Mouse (Mus musculus) heart, embryonic 14.5 days (tissue): ENCODE results near the gene Srgn. TPM values are rescaled to one million over a fixed set of nuclear protein-coding genes. Genes with fewer than 3 reads are reported as not detected.
A peak's percentile ranks its signal among the peaks of the same experiment; 100 is the strongest.

Experiments
- ATAC-seq: fragments of 200-750 bp; cut with Nextera tagmentation; 2 replicates; pipeline ENCODE4 v1.8.0; 2017; ENCODE audit warnings: low read depth, moderate TSS enrichment; ENCODE audit not compliant: insufficient number of reproducible peaks, insufficient read depth, low FRiP score
- H3K27ac ChIP-seq, 2 experiments: fragments of 200-500 bp in 1 of 2; fragments of 300-500 bp in 1 of 2; sonication (generic) in 1 of 2; replicated peaks in 1 of 2; 2 replicates each; pipeline ENCODE4 v1.5.1; 2012 to 2014; ENCODE audit warnings: low read depth in 2 of 2, low read length in 2 of 2, control low read depth in 1 of 2, mild to moderate bottlenecking in 1 of 2, mixed read lengths in 1 of 2; ENCODE audit not compliant: control insufficient read depth in 1 of 2, insufficient read depth in 1 of 2
- H3K27me3 ChIP-seq: fragments of 300-500 bp; sonication (generic); 2 replicates; pipeline ENCODE4 v1.6.1; 2014; ENCODE audit warnings: mild to moderate bottlenecking, low read length, control low read depth; ENCODE audit not compliant: control insufficient read depth, insufficient read depth
- H3K36me3 ChIP-seq: fragments of 300-500 bp; sonication (generic); 2 replicates; pipeline ENCODE4 v1.6.1; 2014; ENCODE audit warnings: mild to moderate bottlenecking, control low read depth, low read length, mixed read lengths; ENCODE audit not compliant: control insufficient read depth, insufficient read depth
- H3K4me1 ChIP-seq, 2 experiments: fragments of 200-500 bp in 1 of 2; fragments of 300-500 bp in 1 of 2; sonication (generic) in 1 of 2; 2 replicates each; pipeline ENCODE4 v1.6.1; 2012 to 2014; ENCODE audit warnings: low read length in 2 of 2, control low read depth in 1 of 2, mixed read lengths in 1 of 2; ENCODE audit not compliant: control insufficient read depth in 2 of 2, insufficient read depth in 2 of 2
- H3K4me2 ChIP-seq: fragments of 300-500 bp; sonication (generic); 2 replicates; pipeline ENCODE4 v1.6.1; 2014; ENCODE audit warnings: mild to moderate bottlenecking, low read length
- H3K4me3 ChIP-seq, 2 experiments: fragments of 200-500 bp in 1 of 2; fragments of 300-500 bp in 1 of 2; sonication (generic) in 1 of 2; 2 replicates each; pipeline ENCODE4 v1.5.1; 2012 to 2014; ENCODE audit warnings: low read length in 2 of 2, mild to moderate bottlenecking in 2 of 2, control low read depth in 1 of 2, low read depth in 1 of 2, moderate library complexity in 1 of 2; ENCODE audit not compliant: control insufficient read depth in 1 of 2, insufficient read depth in 1 of 2
- H3K9ac ChIP-seq: fragments of 300-500 bp; sonication (generic); 2 replicates; pipeline ENCODE4 v1.6.1; 2014; ENCODE audit warnings: mild to moderate bottlenecking, low read length
- H3K9me3 ChIP-seq: fragments of 300-500 bp; sonication (generic); 2 replicates; pipeline ENCODE4 v1.6.1; 2016; ENCODE audit warnings: low read length, control low read depth; ENCODE audit not compliant: control insufficient read depth
- WGBS: fragments of 180-500 bp; shearing (Covaris S2); extraction: QIAGEN DNeasy Blood & Tissue Kit; methylation state at CpG from one replicate; pipeline ENCODE4 v1.1.7; 2014; 5-methylcytosine and 5-hydroxymethylcytosine counted together
- polyA plus RNA-seq: library from polyadenylated mRNA; unstranded; fragments of >200 nt; fragmentation: Nextera tagmentation; extraction: Ambion mirVana; gene quantifications from 2 replicates; pipeline ENCODE4 v1.2.1, GENCODE M21; 2014

Gene Srgn
- polyA plus RNA-seq, 1 experiment from 2014 or later: 6.8 TPM

DNA sequence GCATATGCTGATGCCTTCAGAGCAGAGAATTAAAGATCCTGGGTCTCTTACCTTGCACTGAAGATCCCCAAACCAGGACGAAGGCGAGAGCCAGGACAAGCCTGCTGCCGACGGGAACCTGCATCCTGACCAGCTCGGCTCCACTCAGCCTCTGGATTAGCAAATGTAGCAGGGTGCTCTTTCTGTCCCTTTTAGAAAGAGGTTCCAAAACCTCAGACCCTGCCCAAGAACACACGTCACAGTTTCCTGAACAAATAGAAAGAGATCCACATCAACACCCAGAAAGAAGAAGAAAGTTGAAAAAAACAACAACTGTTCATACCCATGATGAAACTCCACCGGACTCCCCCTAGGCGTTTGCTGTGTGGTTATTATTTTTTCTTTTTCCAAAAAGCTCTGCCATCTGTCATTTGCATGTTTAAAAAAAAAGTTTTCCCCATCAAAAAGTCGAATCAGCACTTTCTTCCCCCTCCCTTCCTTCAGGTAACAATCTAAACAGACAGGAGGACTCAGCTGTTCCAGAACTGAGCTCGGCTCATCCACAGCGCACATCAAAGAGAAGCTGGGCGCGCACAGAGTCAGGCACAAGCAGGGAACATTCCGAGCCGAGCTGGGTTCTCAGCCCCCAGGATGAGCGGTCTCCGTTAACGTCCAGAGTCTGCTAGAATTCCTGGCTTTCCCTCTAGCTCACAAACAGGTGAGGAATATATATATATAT, 19.5 kb downstream of the Srgn start:
- no peak overlapping the region for H3K27ac ChIP-seq

DNA sequence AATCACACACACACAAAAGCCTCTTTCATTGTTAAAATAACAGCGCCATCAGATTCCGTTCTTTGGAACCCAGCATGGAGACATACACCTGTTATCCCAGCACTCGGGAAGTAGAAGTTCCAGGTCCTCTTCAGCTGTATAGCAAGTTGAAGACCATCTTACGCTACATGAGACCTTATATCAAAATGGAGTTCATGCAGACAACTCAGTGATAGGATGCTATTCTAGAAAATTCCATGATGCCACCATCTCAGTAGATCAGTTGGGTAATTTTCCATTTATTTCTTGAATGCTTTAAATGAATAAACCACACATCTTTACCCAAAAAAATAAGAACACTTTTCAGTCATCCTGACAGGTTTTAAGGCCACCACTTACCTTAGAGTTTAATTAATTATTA, 20.2 kb downstream of the Srgn start:
- ATAC-seq: no peak
- no peak overlapping the region for H3K9ac ChIP-seq
- H3K27ac ChIP-seq: no peak overlapping the region
- 90% methylated on average over 4 of the region's 4 CpGs for WGBS
- no peaks in the 10 kb centered on the region for H3K9me3 ChIP-seq
- no peaks in the 10 kb centered on the region for H3K36me3 ChIP-seq
- H3K4me1 ChIP-seq: peaks cover 4 to 9% of the 10 kb centered on the region in 2 experiments; a peak in 1 of 4 replicates
- H3K27me3 ChIP-seq: peaks cover 15% of the 10 kb centered on the region; the same call in 1 of the 2 replicates
- no peak overlapping the region for H3K4me3 ChIP-seq
- 0 out of 2 replicates have a peak overlapping the region, but pooled peaks have one; percentile 62 for H3K4me2 ChIP-seq

More for the DNA sequence above, 19.5 kb downstream of the Srgn start:
- Histone ChIP-seq H3K27me3 (peaks cover 15% of the 10 kb centered on the region; the same call in 1 of the 2 replicates), H3K9me3 (no peaks in the 10 kb centered on the region), H3K4me3 (peak overlapping the region; percentile 31 to 36), H3K9ac (peak overlapping the region; percentile 22; the same call in 1 of the 2 replicates), H3K4me2 (peak overlapping the region; percentile 62), H3K4me1 (peaks cover 4 to 9% of the 10 kb centered on the region in 2 experiments; a peak in 1 of 4 replicates), H3K36me3 (no peaks in the 10 kb centered on the region)
- ATAC-seq: no peak
- WGBS: 9% methylated on average over 18 of the region's 18 CpGs

DNA sequence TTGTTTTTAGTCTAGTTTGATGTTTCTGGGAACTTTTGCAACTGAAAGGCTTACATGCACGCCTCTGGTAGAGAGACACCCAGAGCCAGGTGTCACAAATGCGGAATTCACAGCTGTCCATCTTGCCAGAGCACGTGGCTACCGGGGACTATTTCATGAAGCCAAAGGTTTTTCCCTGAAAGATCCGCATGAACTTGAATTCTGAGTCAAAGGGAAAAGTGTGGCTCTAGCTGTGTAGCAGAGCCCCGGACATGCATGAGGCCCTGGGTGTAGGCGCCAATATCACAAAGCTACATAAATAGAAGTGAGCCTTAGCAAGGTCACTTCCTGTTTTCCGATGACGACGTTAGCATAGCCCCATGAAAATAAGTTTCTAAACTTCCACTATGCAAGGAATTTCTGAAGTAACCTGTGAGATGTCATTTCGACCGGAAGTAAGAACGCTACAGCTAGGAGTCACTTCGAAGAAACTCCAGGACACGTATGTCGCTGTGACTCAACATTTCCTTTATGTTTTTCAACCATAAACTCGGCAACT, 21.2 kb downstream of the Srgn start:
- peak overlapping the region in 1 of 2 experiments; percentile 30; a peak in 1 of 4 replicates for H3K27ac ChIP-seq
- H3K4me2 ChIP-seq: 0 out of 2 replicates have a peak overlapping the region, but pooled peaks have one; percentile 16
- WGBS: 68% methylated on average over 17 of the region's 17 CpGs
- H3K4me3 ChIP-seq: no peak overlapping the region
- no peak overlapping the region for H3K9ac ChIP-seq
- no peaks in the 10 kb centered on the region for H3K36me3 ChIP-seq
- peaks cover 15% of the 10 kb centered on the region; the same call in 1 of the 2 replicates for H3K27me3 ChIP-seq
- H3K9me3 ChIP-seq: no peaks in the 10 kb centered on the region
- H3K4me1 ChIP-seq: peaks cover 4 to 9% of the 10 kb centered on the region in 2 experiments; a peak in 1 of 4 replicates
- ATAC-seq: no peak

DNA sequence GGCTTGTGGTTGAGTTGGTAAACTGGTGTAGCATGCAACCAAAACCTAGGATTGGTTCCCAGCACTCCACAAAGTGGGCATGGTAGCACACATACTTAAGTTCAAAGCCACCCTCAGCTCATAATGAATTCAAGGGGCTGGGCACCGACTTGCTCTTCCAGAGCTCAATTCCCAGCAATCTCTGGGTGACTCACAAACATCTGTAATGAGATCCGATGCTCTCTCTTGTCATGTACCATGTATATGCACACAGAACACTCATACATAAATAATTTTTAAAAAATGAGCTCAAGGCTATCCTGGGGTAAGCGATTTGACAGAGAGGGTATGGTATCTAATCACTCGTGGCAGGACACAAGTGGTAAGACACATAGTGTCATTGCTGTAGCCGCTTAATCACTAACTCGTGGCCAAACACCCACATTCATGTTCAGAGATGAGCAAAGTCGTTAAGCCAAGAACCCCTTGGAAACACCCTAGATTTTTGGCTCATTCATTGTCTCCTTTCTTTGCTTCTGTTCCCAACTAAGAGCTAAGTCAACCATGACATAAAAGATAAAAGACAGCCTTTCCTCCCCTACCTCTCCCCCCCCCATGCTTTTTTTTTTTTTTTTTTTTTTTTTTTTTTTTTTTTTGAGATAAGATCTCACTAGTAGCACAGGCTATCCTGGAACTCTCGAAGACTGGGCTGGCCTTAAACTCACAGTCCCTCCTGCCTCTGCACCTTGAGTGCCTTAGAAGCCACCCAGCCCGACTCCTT, 21.8 kb downstream of the Srgn start:
- no peak overlapping the region for H3K4me2 ChIP-seq
- no peak overlapping the region for H3K4me3 ChIP-seq
- no peak overlapping the region for H3K9ac ChIP-seq
- H3K9me3 ChIP-seq: no peaks in the 10 kb centered on the region
- ATAC-seq: no peak
- H3K27ac ChIP-seq: no peak overlapping the region
- peaks cover 15% of the 10 kb centered on the region; the same call in 1 of the 2 replicates for H3K27me3 ChIP-seq
- WGBS: 73% methylated on average over 9 of the region's 9 CpGs
- no peaks in the 10 kb centered on the region for H3K36me3 ChIP-seq
- peaks cover 4 to 9% of the 10 kb centered on the region in 2 experiments; a peak in 1 of 4 replicates for H3K4me1 ChIP-seq

DNA sequence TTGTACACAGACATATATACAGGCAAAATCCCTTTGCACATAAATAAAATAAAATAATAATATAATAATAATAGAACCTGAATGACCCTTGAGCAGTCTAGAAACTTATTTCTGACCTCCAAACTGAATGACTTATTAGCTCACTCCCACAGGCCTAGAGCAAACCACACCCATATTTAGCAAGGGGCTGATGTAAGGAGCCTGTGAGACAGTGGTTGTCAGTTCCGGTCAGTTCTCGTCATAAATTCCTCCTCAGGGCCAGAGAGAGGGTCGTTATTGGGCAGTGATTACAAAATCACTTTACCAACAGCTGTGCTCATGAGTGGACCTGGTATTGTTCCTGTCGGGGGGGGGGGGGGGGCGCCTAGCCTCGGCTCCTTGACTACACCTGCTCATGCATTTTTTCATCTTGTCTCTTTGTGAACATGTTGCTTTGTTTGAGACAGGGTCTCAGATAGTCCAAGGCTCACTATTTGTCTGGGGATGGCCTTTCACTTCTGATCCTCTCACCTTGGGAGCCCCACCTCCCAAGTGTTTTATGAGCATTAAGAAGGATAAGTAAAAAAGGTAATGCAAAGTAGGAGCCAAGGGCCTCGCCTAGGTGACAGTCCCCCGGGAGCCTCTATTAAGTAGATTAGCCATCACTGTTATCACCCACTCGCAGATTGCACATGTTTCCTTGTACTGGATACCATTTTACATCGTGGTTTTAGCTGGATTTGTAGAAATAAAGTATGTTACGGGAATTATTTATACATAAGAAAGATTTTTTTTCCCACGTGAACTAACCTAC, 23.2 kb downstream of the Srgn start:
- peaks cover 6 to 9% of the 10 kb centered on the region in 2 experiments; a peak in 1 of 4 replicates for H3K4me1 ChIP-seq
- peaks cover 12% of the 10 kb centered on the region; the same call in 1 of the 2 replicates for H3K27me3 ChIP-seq
- H3K9me3 ChIP-seq: no peaks in the 10 kb centered on the region
- H3K27ac ChIP-seq: no peak overlapping the region
- H3K36me3 ChIP-seq: no peaks in the 10 kb centered on the region
- H3K9ac ChIP-seq: no peak overlapping the region
- H3K4me2 ChIP-seq: no peak overlapping the region
- 73% methylated on average over 12 of the region's 12 CpGs for WGBS
- no peak for ATAC-seq
- no peak overlapping the region for H3K4me3 ChIP-seq

DNA sequence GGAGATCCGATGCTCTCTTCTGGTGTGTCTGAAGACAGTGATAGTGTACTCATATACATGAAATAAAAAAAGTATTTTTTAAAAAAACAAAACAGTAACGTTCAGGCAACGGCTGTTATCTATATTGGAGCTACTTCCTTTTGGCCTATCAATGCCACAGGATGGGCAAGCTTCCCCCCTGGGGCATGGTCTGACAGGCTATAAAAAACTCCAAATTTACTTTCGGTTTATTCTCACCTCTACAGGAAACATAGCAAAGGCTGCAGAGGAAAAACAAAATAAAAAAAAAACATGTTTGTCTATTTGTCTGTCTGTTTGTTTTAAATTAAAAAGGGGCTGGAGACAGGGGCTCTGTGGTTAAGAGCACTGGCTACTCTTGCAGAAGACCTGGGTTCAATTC, 23.9 kb downstream of the Srgn start:
- H3K36me3 ChIP-seq: no peaks in the 10 kb centered on the region
- no peaks in the 10 kb centered on the region for H3K9me3 ChIP-seq
- peaks cover 3 to 6% of the 10 kb centered on the region in 2 experiments; a peak in 1 of 4 replicates for H3K4me1 ChIP-seq
- ATAC-seq: no peak
- H3K27me3 ChIP-seq: 0 out of 2 replicates have a peak, but pooled peaks cover 5% of the 10 kb centered on the region
- no peak overlapping the region for H3K4me2 ChIP-seq
- H3K9ac ChIP-seq: no peak overlapping the region
- WGBS: 53% methylated on average over 4 of the region's 4 CpGs
- no peak overlapping the region for H3K4me3 ChIP-seq
- H3K27ac ChIP-seq: no peak overlapping the region

DNA sequence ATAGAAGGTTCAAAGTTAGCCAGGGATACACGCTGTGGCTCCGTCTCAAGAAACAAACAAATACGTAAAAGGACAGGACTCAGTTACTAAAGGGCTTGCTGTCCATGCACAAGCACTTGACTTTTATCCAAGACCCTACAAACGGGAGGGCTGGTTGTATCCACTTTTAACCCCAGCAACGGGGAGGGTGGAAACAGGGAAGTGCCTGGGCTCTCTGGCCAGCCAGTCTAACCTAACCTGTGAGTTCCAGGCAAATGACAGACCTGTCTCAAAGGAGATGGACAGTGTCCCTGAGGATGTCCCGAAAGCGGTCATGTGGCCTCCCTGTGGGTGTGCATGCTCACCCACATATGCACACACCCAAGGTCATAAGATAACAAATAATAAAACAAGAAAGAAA, 25.3 kb downstream of the Srgn start:
- Histone ChIP-seq H3K4me1 (peaks cover 0 to 2% of the 10 kb centered on the region in 2 experiments; a peak in 1 of 4 replicates), H3K27me3 (no peaks in the 10 kb centered on the region), H3K4me2 (no peak overlapping the region), H3K4me3 (no peak overlapping the region), H3K27ac (no peak overlapping the region), H3K9me3 (no peaks in the 10 kb centered on the region), H3K9ac (no peak overlapping the region), H3K36me3 (no peaks in the 10 kb centered on the region)
- ATAC-seq: no peak
- 70% methylated on average over 7 of the region's 7 CpGs for WGBS
